Mouse (Mus musculus) activated CD4-positive, CD25-positive, alpha-beta regulatory T cell, adult 4 months (primary cell): ENCODE data around the gene Sec1. TPM values are rescaled to one million over a fixed set of nuclear protein-coding genes. Genes with fewer than 3 reads are reported as not detected.

Source experiments
- ATAC-seq: one replicate; pipeline ENCODE4 v1.8.0; 2017
- polyA plus RNA-seq, 2 experiments: library from polyadenylated mRNA; unstranded; fragments of 100-300 nt; shearing (Covaris generic); gene quantifications; one replicate each; pipeline ENCODE4 v1.2.1; 2017

The Sec1 gene
- polyA plus RNA-seq, 2 experiments from 2014 or later, result not detected

- no peak for ATAC-seq
Measured at GRCm38 (mm10) chr7:45639561-45640027, 54.6 kb downstream of the Sec1 start, which contains the start of gene Mamstr. Gene Mamstr, plus strand, starts transcription at chr7:45639977.

- ATAC-seq, result no peak
Measured at GRCm38 (mm10) chr7:45638623-45639401, 55.4 kb downstream of the Sec1 start.

- ATAC-seq, result no peak
Measured at GRCm38 (mm10) chr7:45637710-45638109, 56.5 kb downstream of the Sec1 start.

- ATAC-seq, result no peak
Measured at GRCm38 (mm10) chr7:45635711-45636688, 58.2 kb downstream of the Sec1 start.

- ATAC-seq, result no peak
Measured at GRCm38 (mm10) chr7:45634946-45635681, 59.1 kb downstream of the Sec1 start.

- no peak for ATAC-seq
Measured at GRCm38 (mm10) chr7:45632499-45632898, 61.7 kb downstream of the Sec1 start.

GRCm38 (mm10) chr7:45630064-45630907, 63.9 kb downstream of the Sec1 start:
- no peak for ATAC-seq

- ATAC-seq, result peak; percentile 89
Measured at GRCm38 (mm10) chr7:45628364-45629294, 65.6 kb downstream of the Sec1 start.

Other genes with a start within 250 kb of the Sec1 start
- gene Ftl1, start 234.5 kb downstream of the Sec1 start, polyA plus RNA-seq, result 1,000 to 10,000 TPM; 1,527 to 1,850 TPM
- 100 to 1,000 TPM in 1 of 2 experiments, 10 to 100 TPM in 1; 94.5 to 202 TPM for gene Bax, start 227.5 kb downstream of the Sec1 start, polyA plus RNA-seq
- under 1 TPM in 1 of 2 experiments, not detected in 1; 0.44 TPM for gene Tulp2, start 212.5 kb downstream of the Sec1 start, polyA plus RNA-seq
- not detected for gene Gm45808, start 207.6 kb downstream of the Sec1 start, polyA plus RNA-seq
- gene Dhdh, start 205.6 kb downstream of the Sec1 start, polyA plus RNA-seq, result 1 to 10 TPM in 1 of 2 experiments, under 1 TPM in 1; 0.61 to 1.3 TPM
- 100 to 1,000 TPM; 103 to 130 TPM for gene Nucb1, start 184.0 kb downstream of the Sec1 start, polyA plus RNA-seq
- 10 to 100 TPM; 27.5 to 33.4 TPM for gene Ppp1r15a, start 168.1 kb downstream of the Sec1 start, polyA plus RNA-seq
- under 1 TPM in 1 of 2 experiments, not detected in 1; 0.79 TPM for gene Plekha4, start 168.1 kb downstream of the Sec1 start, polyA plus RNA-seq
- not detected for gene Hsd17b14, start 139.5 kb downstream of the Sec1 start, polyA plus RNA-seq
- gene Bcat2, start 124.2 kb downstream of the Sec1 start, polyA plus RNA-seq, result 10 to 100 TPM; 40.9 to 56.9 TPM
- not detected for gene Fgf21, start 78.9 kb downstream of the Sec1 start, polyA plus RNA-seq
- gene Fut1, start 77.1 kb downstream of the Sec1 start, polyA plus RNA-seq, result not detected
- gene Izumo1, start 72.6 kb downstream of the Sec1 start, polyA plus RNA-seq, result not detected
- under 1 TPM in 1 of 2 experiments, not detected in 1; 0.50 TPM for gene Rasip1, start 66.9 kb downstream of the Sec1 start, polyA plus RNA-seq
- gene Mamstr, start 54.4 kb downstream of the Sec1 start, polyA plus RNA-seq, result not detected
- not detected for gene Fut2, start 28.0 kb downstream of the Sec1 start, polyA plus RNA-seq
- not detected for gene Ntn5, start 10.4 kb downstream of the Sec1 start, polyA plus RNA-seq
- under 1 TPM in 1 of 2 experiments, not detected in 1; 0.51 TPM for gene Car11, start 5.4 kb upstream of the Sec1 start, polyA plus RNA-seq
- gene Dbp, start 10.7 kb upstream of the Sec1 start, polyA plus RNA-seq, result 1 to 10 TPM; 5.2 to 8.5 TPM
- 1,000 to 10,000 TPM; 2,566 to 2,766 TPM for gene Rpl18, start 21.1 kb upstream of the Sec1 start, polyA plus RNA-seq
- gene Sphk2, start 23.6 kb upstream of the Sec1 start, polyA plus RNA-seq, result 10 to 100 TPM; 10.2 to 19.6 TPM
- not detected for gene Fam83e, start 26.8 kb upstream of the Sec1 start, polyA plus RNA-seq
- not detected for gene Spaca4, start 31.4 kb upstream of the Sec1 start, polyA plus RNA-seq
- not detected for gene Lmtk3, start 89.3 kb upstream of the Sec1 start, polyA plus RNA-seq
- 1 to 10 TPM; 2.5 to 6.6 TPM for gene Sult2b1, start 90.3 kb upstream of the Sec1 start, polyA plus RNA-seq
- gene Cyth2, start 120.2 kb upstream of the Sec1 start, polyA plus RNA-seq, result 10 to 100 TPM; 13.0 to 14.4 TPM
- gene Kcnj14, start 130.4 kb upstream of the Sec1 start, polyA plus RNA-seq, result not detected
- 10 to 100 TPM; 16.1 to 25.3 TPM for gene Grwd1, start 136.5 kb upstream of the Sec1 start, polyA plus RNA-seq
- gene Kdelr1, start 178.4 kb upstream of the Sec1 start, polyA plus RNA-seq, result 10 to 100 TPM; 23.4 to 38.5 TPM
- not detected for gene Grin2d, start 184.0 kb upstream of the Sec1 start, polyA plus RNA-seq
- not detected for gene Syngr4, start 202.3 kb upstream of the Sec1 start, polyA plus RNA-seq
- gene Tmem143, start 202.5 kb upstream of the Sec1 start, polyA plus RNA-seq, result 1 to 10 TPM; 5.8 to 6.2 TPM
- gene Emp3, start 227.0 kb upstream of the Sec1 start, polyA plus RNA-seq, result 100 to 1,000 TPM; 683 to 699 TPM
- 1 to 10 TPM in 1 of 2 experiments, under 1 TPM in 1; 0.96 to 2.2 TPM for gene Ccdc114, start 229.7 kb upstream of the Sec1 start, polyA plus RNA-seq